Mouse (Mus musculus) macrophage (primary cell): ENCODE data around the gene Med6. TPM values are rescaled to one million over a fixed set of nuclear protein-coding genes. Genes with fewer than 3 reads are reported as not detected.
A peak's percentile ranks its signal among the peaks of the same experiment; 100 is the strongest.

ENCODE experiments used
- H3K27ac ChIP-seq: fragments of 350-480 bp; formaldehyde crosslinking; 2 replicates; pipeline ENCODE4 v1.9.0; 2021
- H3K36me3 ChIP-seq: fragments of 350-480 bp; formaldehyde crosslinking; 2 replicates; pipeline ENCODE4 v1.9.0; 2021; ENCODE audit errors: inconsistent target
- H3K4me3 ChIP-seq: fragments of 350-480 bp; formaldehyde crosslinking; 2 replicates; pipeline ENCODE4 v1.9.0; 2021; ENCODE audit errors: inconsistent target
- H3K79me2 ChIP-seq: fragments of 350-480 bp; formaldehyde crosslinking; 2 replicates; pipeline ENCODE4 v1.9.0; 2021; ENCODE audit errors: inconsistent target
- WGBS: methylation state at CpG from one replicate; pipeline ENCODE4 v1.1.7; 2026; ENCODE audit warnings: inconsistent platforms; ENCODE audit not compliant: missing documents; 5-methylcytosine and 5-hydroxymethylcytosine counted together
- polyA plus RNA-seq: library from polyadenylated mRNA; stranded (reverse); fragments of 250-400 nt; gene quantifications from 3 replicates; pipeline ENCODE4 v1.2.4, GENCODE M21; 2018; ENCODE audit warnings: inconsistent platforms
- total RNA-seq, 78 experiments: library from RNA; depleted of rRNA; stranded (reverse); fragments of 250-400 nt; gene quantifications; 1 replicate in 9 of 78; 2 replicates in 24 of 78; 3 replicates in 43 of 78; 4 replicates in 2 of 78; pipeline ENCODE4 v1.2.4; 2018; ENCODE audit warnings: inconsistent platforms in 56 of 78

Gene Med6
- 10 to 100 TPM; 19.3 to 66.1 (median 56.2) TPM for total RNA-seq (2018; cell fraction: chromatin; rRNA removed)
- total RNA-seq (2018; cell fraction: cytosol; rRNA removed): 10 to 100 TPM; 21.5 to 37.7 (median 32.6) TPM
- total RNA-seq (2018; cell fraction: nucleus; rRNA removed): 10 to 100 TPM; 24.7 to 46.0 (median 34.9) TPM
- 26.4 to 35.2 TPM (median 31.3 TPM) in 3 replicates for polyA plus RNA-seq

DNA sequence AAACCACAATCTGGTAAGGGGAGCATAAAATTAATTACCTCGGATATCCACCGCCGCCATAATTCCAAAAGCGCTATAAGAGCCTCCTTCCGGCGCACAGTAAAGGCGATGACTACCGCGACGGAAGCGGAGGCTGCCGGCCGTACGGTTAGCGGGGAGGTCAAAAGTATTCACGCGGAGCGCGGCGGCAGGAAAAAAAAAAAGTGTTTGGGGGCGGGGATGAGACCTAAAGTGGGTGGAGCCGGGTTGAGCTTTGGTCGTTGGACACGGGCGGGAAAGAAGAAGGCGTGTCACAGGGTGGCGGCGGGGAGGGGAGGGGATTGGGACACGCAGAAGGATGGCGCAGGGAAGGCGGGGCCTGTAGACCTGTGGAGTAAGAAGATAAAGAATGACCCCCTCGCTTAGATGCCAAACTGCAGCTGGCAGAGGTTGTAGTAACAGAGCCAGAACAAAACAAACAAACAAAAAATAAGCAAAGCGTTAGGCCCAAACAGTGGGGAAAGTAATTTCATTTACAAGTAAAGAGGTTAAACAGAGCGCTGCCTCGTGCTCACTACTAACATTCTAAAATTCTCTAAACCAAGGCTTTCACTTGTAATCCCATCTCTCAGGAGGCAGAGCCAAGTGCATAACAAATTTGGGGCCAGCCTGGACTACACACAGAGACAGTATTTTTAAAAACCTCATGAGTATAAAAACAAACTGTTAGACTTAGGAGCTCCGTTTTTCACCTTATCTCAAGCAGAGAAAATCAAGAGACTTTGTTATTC is at the start of gene Med6:
Gene Med6 (minus strand): TSS at position 107 of the 770 bp plus-strand sequence.
- Histone ChIP-seq H3K4me3 (peak within 1 kb of the TSS; percentile 89), H3K36me3 (peaks cover 4% of the 10 kb centered on the region; the same call in 1 of the 2 replicates), H3K79me2 (peaks cover 41% of the 10 kb centered on the region), H3K27ac (peak within 1 kb of the TSS; percentile 57)
- 3% methylated on average over 36 of the region's 36 CpGs for WGBS

DNA sequence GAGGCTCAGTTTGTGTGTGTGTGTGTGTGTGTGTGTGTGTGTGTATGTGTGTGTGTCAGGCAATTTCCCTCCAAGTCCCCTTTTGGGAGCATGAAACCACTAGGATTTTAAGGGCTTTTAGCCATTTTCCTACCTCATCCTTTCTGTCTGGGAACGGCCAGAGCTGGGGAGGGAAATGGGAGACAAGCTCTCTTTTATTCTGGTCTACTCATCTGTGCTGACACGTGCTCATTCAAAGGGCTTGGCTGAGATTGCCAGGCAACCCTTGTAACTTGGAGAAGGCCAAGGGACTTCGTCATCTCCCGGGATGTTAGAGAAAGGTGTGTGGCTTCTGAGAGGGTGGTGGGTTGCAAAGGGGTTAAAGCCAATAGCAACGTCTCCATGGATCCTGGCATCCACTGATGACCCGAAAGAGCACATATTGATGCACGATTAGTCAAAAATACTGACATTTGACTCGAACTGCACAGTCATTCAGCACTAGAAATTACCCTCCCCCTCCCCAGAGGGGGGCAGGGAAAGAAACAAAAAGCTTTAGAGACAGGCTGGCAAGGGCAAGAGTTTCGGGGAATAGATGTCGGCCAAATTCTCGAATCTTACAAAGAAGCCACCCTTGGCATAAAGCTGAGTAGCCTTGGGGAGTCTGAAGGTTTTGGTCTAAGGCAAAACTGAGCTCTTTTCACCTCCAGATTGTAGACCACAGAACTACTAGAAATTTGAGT is 47.7 kb upstream of the Med6 start:
- Histone ChIP-seq H3K4me3 (no peak overlapping the region), H3K27ac (no peak overlapping the region), H3K36me3 (no peaks in the 10 kb centered on the region), H3K79me2 (no peaks in the 10 kb centered on the region)
- 85% methylated on average over 11 of the region's 11 CpGs for WGBS

GRCm38 (mm10) chr12:81640656-81641055 is 45.8 kb upstream of the Med6 start:
- Histone ChIP-seq H3K36me3 (no peaks in the 10 kb centered on the region), H3K79me2 (no peaks in the 10 kb centered on the region), H3K27ac (no peak overlapping the region), H3K4me3 (no peak overlapping the region)
- WGBS: 54% methylated on average over 5 of the region's 5 CpGs

- no peak overlapping the region for H3K4me3 ChIP-seq
- H3K79me2 ChIP-seq: no peaks in the 10 kb centered on the region
- no peak overlapping the region for H3K27ac ChIP-seq
- WGBS: 89% methylated on average over 2 of the region's 2 CpGs
- no peaks in the 10 kb centered on the region for H3K36me3 ChIP-seq
These were observed 38.4 kb upstream of the Med6 start for GRCm38 (mm10) chr12:81633246-81633645.

DNA sequence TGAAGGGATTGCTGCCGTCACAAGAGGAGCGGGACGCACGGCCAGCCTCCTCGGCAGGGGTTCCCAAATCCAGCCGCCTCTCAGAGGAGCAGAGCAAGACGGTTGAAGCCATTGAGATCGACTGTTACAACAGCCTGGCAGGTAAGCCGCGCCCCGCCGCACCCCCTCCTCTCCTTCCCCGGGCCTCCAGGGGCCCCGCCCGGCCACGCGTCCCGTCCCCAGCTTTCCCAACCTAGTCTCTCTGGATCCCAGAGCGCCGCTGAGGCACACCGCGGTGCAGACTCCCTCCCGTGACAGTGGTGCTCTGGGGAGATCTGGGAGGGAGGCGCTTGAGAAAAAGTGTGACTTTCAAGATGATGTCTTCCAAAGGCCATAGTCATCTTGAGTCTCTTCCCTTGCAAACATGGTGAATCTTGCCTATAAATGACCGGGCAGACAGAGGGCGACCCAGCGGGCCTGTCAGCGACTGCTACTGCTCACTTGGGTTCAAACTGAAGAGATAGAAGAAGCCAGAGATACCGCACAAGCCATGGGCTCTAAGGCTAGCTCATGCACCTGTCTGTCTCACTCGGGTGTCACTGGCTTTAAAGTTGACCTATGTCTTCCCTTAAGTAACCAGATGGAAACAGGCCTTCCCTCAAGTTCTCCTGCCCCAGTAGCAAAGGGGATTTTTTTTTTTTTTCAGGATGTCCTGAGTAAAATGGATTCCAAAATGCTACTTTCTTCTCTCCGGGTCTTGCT is 37.0 kb upstream of the Med6 start:
- no peak overlapping the region for H3K27ac ChIP-seq
- H3K79me2 ChIP-seq: no peaks in the 10 kb centered on the region
- 9% methylated on average over 31 of the region's 31 CpGs for WGBS
- H3K36me3 ChIP-seq: no peaks in the 10 kb centered on the region
- no peak overlapping the region for H3K4me3 ChIP-seq

- no peak within 1 kb of the TSS for H3K27ac ChIP-seq
- no peaks in the 10 kb centered on the region for H3K36me3 ChIP-seq
- WGBS: 2% methylated on average over 82 of the region's 82 CpGs
- no peaks in the 10 kb centered on the region for H3K79me2 ChIP-seq
- no peak within 1 kb of the TSS for H3K4me3 ChIP-seq
These were observed 36.3 kb upstream of the Med6 start, which contains the start of gene Ttc9 for GRCm38 (mm10) chr12:81630915-81631660. TSS of gene Ttc9 (plus strand) at chr12:81631249.

GRCm38 (mm10) chr12:81630520-81630914 is 35.7 kb upstream of the Med6 start:
- Histone ChIP-seq H3K27ac (no peak overlapping the region), H3K79me2 (no peaks in the 10 kb centered on the region), H3K4me3 (no peak overlapping the region), H3K36me3 (no peaks in the 10 kb centered on the region)
- WGBS: 13% methylated on average over 16 of the region's 16 CpGs

- Histone ChIP-seq H3K4me3 (no peak overlapping the region), H3K36me3 (no peaks in the 10 kb centered on the region), H3K79me2 (no peaks in the 10 kb centered on the region), H3K27ac (no peak overlapping the region)
- WGBS: 83% methylated on average over 4 of the region's 4 CpGs
These were observed 33.3 kb upstream of the Med6 start for GRCm38 (mm10) chr12:81628091-81628490.

DNA sequence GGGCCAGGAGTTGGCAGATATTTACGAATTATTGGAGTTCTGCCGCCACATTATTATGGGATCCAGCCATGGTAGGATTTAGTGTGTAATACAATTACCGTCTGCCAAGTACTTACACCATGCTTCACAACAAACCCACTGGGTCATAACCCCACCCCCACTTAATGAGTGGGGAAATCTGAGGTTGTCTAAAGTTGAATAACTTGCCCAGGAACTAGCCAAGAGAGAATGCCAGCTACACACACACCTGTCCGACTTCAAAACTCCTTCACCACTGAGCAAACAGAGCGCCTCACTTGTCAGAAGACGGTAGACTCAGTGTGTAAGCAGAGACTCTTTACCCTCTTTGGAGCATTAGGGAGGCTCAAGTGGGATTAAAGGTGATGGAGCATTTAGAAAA is 32.6 kb upstream of the Med6 start:
- Histone ChIP-seq H3K36me3 (no peaks in the 10 kb centered on the region), H3K79me2 (no peaks in the 10 kb centered on the region), H3K4me3 (no peak overlapping the region), H3K27ac (no peak overlapping the region)
- WGBS: 84% methylated on average over 6 of the region's 6 CpGs

GRCm38 (mm10) chr12:81626226-81626861 is 31.5 kb upstream of the Med6 start:
- Histone ChIP-seq H3K27ac (no peak overlapping the region), H3K79me2 (no peaks in the 10 kb centered on the region), H3K4me3 (no peak overlapping the region), H3K36me3 (no peaks in the 10 kb centered on the region)
- 76% methylated on average over 12 of the region's 12 CpGs for WGBS

GRCm38 (mm10) chr12:81623377-81623776 is 28.6 kb upstream of the Med6 start:
- no peak overlapping the region for H3K4me3 ChIP-seq
- H3K27ac ChIP-seq: no peak overlapping the region
- H3K79me2 ChIP-seq: no peaks in the 10 kb centered on the region
- no peaks in the 10 kb centered on the region for H3K36me3 ChIP-seq
- 81% methylated on average over 4 of the region's 4 CpGs for WGBS

GRCm38 (mm10) chr12:81619302-81619701 is 24.5 kb upstream of the Med6 start:
- Histone ChIP-seq H3K36me3 (no peaks in the 10 kb centered on the region), H3K4me3 (no peak overlapping the region), H3K79me2 (no peaks in the 10 kb centered on the region), H3K27ac (no peak overlapping the region)
- WGBS: 15% methylated on average over 5 of the region's 5 CpGs

- Histone ChIP-seq H3K36me3 (no peaks in the 10 kb centered on the region), H3K79me2 (no peaks in the 10 kb centered on the region), H3K4me3 (no peak overlapping the region), H3K27ac (no peak overlapping the region)
- 14% methylated on average over 7 of the region's 7 CpGs for WGBS
These were observed 22.2 kb upstream of the Med6 start for GRCm38 (mm10) chr12:81616980-81617379.
